Mouse (Mus musculus): Measurements from ENCODE around the gene Wbp2. TPM values are rescaled to one million over a fixed set of nuclear protein-coding genes. Genes with fewer than 3 reads are reported as not detected.
A peak's percentile ranks its signal among the peaks of the same experiment; 100 is the strongest.
"Not testable (repeated sequence)": the region's sequence is repeated elsewhere in the genome, so short reads cannot be mapped to it uniquely, and the experiment has no call there.

Gene Wbp2
- total RNA-seq, 2 experiments from 2014 or later, result 387 to 414 TPM

GRCm38 (mm10) chr11:116099462-116099861 is 12.7 kb upstream of the Wbp2 start:
- 0 out of 2 replicates have a peak overlapping the region, but pooled peaks have one; percentile 36 for H3K27ac ChIP-seq
- no peak for TF ChIP-seq CTCF (IDR thresholded peaks at IDR 0.05)
- intact Hi-C loops (cut with DNase I), result no loop called here
- DNase-seq (ENCODE audit: extremely low spot score in 1 of 2, low spot score in 2 of 2), result no peak
- no peak overlapping the region for H3K4me3 ChIP-seq

GRCm38 (mm10) chr11:116098711-116099460 is 12.1 kb upstream of the Wbp2 start:
- no peak for DNase-seq (ENCODE audit: extremely low spot score in 1 of 2, low spot score in 2 of 2)
- TF ChIP-seq CTCF (IDR thresholded peaks at IDR 0.05), result no peak
- intact Hi-C loops (cut with DNase I), result no loop called here
- Histone ChIP-seq H3K27ac (0 out of 2 replicates have a peak overlapping the region, but pooled peaks have one; percentile 36), H3K4me3 (no peak overlapping the region)

GRCm38 (mm10) chr11:116096213-116097108 is 9.7 kb upstream of the Wbp2 start:
- Histone ChIP-seq H3K27ac (no peak overlapping the region), H3K4me3 (no peak overlapping the region)
- TF ChIP-seq CTCF (IDR thresholded peaks at IDR 0.05), result peak; percentile 52
- DNase-seq (ENCODE audit: extremely low spot score in 1 of 2, low spot score in 2 of 2), result no peak
- intact Hi-C loops (cut with DNase I), result no loop called here

- TF ChIP-seq CTCF (IDR thresholded peaks at IDR 0.05), result no peak
- Histone ChIP-seq H3K4me3 (no peak overlapping the region), H3K27ac (no peak overlapping the region)
- intact Hi-C loops (cut with DNase I), result no loop called here
- no peak for DNase-seq (ENCODE audit: extremely low spot score in 1 of 2, low spot score in 2 of 2)
Observed at GRCm38 (mm10) chr11:116095573-116095972, 8.8 kb upstream of the Wbp2 start.

GRCm38 (mm10) chr11:116093771-116094565 is 7.2 kb upstream of the Wbp2 start:
- intact Hi-C loops (cut with DNase I), result no loop called here
- no peak for DNase-seq (ENCODE audit: extremely low spot score in 1 of 2, low spot score in 2 of 2)
- H3K4me3 ChIP-seq, result no peak overlapping the region
- no peak for TF ChIP-seq CTCF (IDR thresholded peaks at IDR 0.05)
- H3K27ac ChIP-seq, result peak overlapping the region; percentile 73

- H3K4me3 ChIP-seq; DNase-seq (ENCODE audit: extremely low spot score in 1 of 2, low spot score in 2 of 2); H3K27ac ChIP-seq; intact Hi-C loops (cut with DNase I): not testable (repeated sequence)
Observed at GRCm38 (mm10) chr11:116092959-116093358, 6.2 kb upstream of the Wbp2 start.

- intact Hi-C loops (cut with DNase I), result no loop called here
- no peak for DNase-seq (ENCODE audit: extremely low spot score in 1 of 2, low spot score in 2 of 2)
- Histone ChIP-seq H3K4me3 (no peak overlapping the region), H3K27ac (no peak overlapping the region)
- TF ChIP-seq CTCF (IDR thresholded peaks at IDR 0.05), result no peak
Observed at GRCm38 (mm10) chr11:116091591-116091990, 4.8 kb upstream of the Wbp2 start.

- intact Hi-C loops (cut with DNase I), result loop anchor here (5.0 kb wide), 1 partner anchor 133 kb away; no protein-coding TSS in a partner anchor
- no peak for TF ChIP-seq CTCF (IDR thresholded peaks at IDR 0.05)
- no peak overlapping the region for H3K27ac ChIP-seq
- H3K4me3 ChIP-seq, result no peak overlapping the region
- no peak for DNase-seq (ENCODE audit: extremely low spot score in 1 of 2, low spot score in 2 of 2)
Observed at GRCm38 (mm10) chr11:116089545-116089944, 2.8 kb upstream of the Wbp2 start.

- intact Hi-C loops (cut with DNase I), result loop anchor here (5.0 kb wide), 1 partner anchor 133 kb away; no protein-coding TSS in a partner anchor
- peak; percentile 22 for TF ChIP-seq CTCF (IDR thresholded peaks at IDR 0.05)
Observed at GRCm38 (mm10) chr11:116088741-116089394, 2.1 kb upstream of the Wbp2 start.

GRCm38 (mm10) chr11:116088188-116088587 is 1.4 kb upstream of the Wbp2 start:
- intact Hi-C loops (cut with DNase I), result loop anchor here (5.0 kb wide), 1 partner anchor 134 kb away; no protein-coding TSS in a partner anchor
- no peak for TF ChIP-seq CTCF (IDR thresholded peaks at IDR 0.05)
- no peak overlapping the region for H3K4me3 ChIP-seq
- DNase-seq (ENCODE audit: extremely low spot score in 1 of 2, low spot score in 2 of 2), result no peak
- no peak overlapping the region for H3K27ac ChIP-seq

More at GRCm38 (mm10) chr11:116088741-116089394, 2.1 kb upstream of the Wbp2 start:
- DNase-seq (ENCODE audit: extremely low spot score in 1 of 2, low spot score in 2 of 2), result no peak
- Histone ChIP-seq H3K27ac (no peak overlapping the region), H3K4me3 (no peak overlapping the region)

Measured in left cerebral cortex, adult 2 months (tissue).